Mouse (Mus musculus): ENCODE measurements at regions not wholly inside any gene's neighbourhood (a gene's known extent, or its start where the extent isn't known, plus 50 kb on each side); places are given as distances from the start of the nearest gene placed in this dataset.
"Not testable (repeated sequence)": the region's sequence is repeated elsewhere in the genome, so short reads cannot be mapped to it uniquely, and the experiment has no call there.

GRCm38 (mm10) chr1:98586470-98586869, 165.5 kb downstream of the Slco6d1 start:
- no peak for ATAC-seq (replicated peaks; ENCODE audit: poor library complexity, severe bottlenecking)

- not testable (repeated sequence) for ATAC-seq (replicated peaks; ENCODE audit: poor library complexity, severe bottlenecking)
Observed at GRCm38 (mm10) chr1:98589216-98589959, 168.5 kb downstream of the Slco6d1 start.

GRCm38 (mm10) chr1:98591001-98591400, 170.1 kb downstream of the Slco6d1 start:
- peak; percentile 98 for ATAC-seq (replicated peaks; ENCODE audit: poor library complexity, severe bottlenecking)
